Mouse (Mus musculus): ENCODE results near the gene Myh9. TPM values are rescaled to one million over a fixed set of nuclear protein-coding genes. Genes with fewer than 3 reads are reported as not detected.

Gene Myh9
- polyA plus RNA-seq, 1 experiment from 2014 or later, result 36.8 TPM

DNA sequence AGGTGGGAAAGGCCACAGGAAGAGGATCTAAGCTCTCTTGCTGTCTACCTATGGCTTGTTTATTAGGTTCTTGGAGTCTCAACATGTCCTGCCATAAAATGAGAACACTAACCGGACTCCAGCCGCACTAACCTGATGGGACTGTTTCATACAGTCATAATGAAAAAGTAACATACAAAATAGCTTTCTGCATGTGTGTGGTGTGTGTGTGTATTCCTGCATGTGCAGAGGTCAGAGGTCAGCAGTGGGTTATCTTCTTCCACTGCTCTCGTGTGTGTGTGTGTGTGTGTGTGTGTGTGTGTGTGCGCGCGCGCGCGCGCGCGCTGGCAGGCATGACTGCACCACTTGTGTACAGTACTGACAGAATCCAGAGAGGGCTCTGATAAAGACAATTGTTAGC, 13.7 kb downstream of the Myh9 start:
- H3K36me3 ChIP-seq (replicated peaks), result peaks cover 38% of the 10 kb centered on the region
- H3K27ac ChIP-seq, result peak overlapping the region; percentile 80
- no peaks in the 10 kb centered on the region for H3K27me3 ChIP-seq (ENCODE audit: poor library complexity, severe bottlenecking)
- WGBS, result 91% methylated on average over 12 of the region's 12 CpGs
- no peak overlapping the region for H3K4me3 ChIP-seq
- peaks cover 61% of the 10 kb centered on the region for H3K4me1 ChIP-seq
- H3K9me3 ChIP-seq, result no peaks in the 10 kb centered on the region
- DNase-seq (ENCODE audit: extremely low spot score, low spot score), result no peak

DNA sequence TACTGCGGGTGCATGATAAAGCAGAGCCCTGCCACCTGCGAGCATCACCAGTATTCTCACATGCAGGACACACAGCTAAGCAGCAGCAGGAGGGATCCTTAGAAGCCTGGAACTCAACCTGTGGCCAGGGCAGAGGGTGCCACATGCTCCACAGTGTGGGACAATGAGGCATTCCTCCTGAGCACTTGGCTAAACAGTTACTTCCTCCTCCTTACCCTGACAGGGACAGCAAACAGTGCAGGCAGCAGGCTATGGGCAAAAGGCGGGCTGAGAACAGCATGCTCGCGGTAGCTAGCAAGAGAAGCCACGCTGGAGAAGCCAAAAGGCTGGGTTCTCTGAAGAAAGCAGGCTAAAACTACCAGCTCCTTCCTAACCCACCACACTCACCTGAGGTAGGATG, 14.2 kb downstream of the Myh9 start:
- no peak for DNase-seq (ENCODE audit: extremely low spot score, low spot score)
- no peaks in the 10 kb centered on the region for H3K9me3 ChIP-seq
- WGBS, result 18% methylated on average over 6 of the region's 6 CpGs
- H3K27ac ChIP-seq, result peak overlapping the region; percentile 80
- peaks cover 37% of the 10 kb centered on the region for H3K36me3 ChIP-seq (replicated peaks)
- H3K27me3 ChIP-seq (ENCODE audit: poor library complexity, severe bottlenecking), result no peaks in the 10 kb centered on the region
- H3K4me3 ChIP-seq, result peak overlapping the region; percentile 21; the same call in 1 of the 2 replicates
- H3K4me1 ChIP-seq, result peaks cover 65% of the 10 kb centered on the region

DNA sequence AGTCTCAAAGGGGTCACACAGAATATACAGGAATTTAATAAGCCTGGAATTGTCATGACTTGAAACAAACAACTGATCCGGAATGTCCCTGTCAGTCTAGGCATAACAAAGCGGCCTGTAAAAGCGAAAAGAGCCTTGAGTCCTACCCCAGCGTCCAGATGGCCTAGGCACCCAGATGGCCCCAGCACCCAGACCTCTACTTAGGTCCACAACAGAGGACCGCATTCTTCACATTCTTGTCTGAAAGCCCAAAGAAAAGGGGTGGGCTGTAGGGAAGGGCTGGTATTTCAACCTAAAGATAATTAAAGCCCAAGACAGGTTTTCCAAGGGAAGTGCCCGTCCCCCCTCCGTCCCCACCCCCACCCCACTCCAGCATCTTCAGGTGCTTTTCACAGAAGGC, 14.6 kb downstream of the Myh9 start:
- H3K36me3 ChIP-seq (replicated peaks), result peaks cover 33% of the 10 kb centered on the region
- peak overlapping the region; percentile 21; the same call in 1 of the 2 replicates for H3K4me3 ChIP-seq
- H3K4me1 ChIP-seq, result peaks cover 67% of the 10 kb centered on the region
- peak; percentile 41 for DNase-seq (ENCODE audit: extremely low spot score, low spot score)
- H3K27ac ChIP-seq, result peak overlapping the region; percentile 80
- 10% methylated on average over 7 of the region's 7 CpGs for WGBS
- no peaks in the 10 kb centered on the region for H3K9me3 ChIP-seq
- no peaks in the 10 kb centered on the region for H3K27me3 ChIP-seq (ENCODE audit: poor library complexity, severe bottlenecking)

DNA sequence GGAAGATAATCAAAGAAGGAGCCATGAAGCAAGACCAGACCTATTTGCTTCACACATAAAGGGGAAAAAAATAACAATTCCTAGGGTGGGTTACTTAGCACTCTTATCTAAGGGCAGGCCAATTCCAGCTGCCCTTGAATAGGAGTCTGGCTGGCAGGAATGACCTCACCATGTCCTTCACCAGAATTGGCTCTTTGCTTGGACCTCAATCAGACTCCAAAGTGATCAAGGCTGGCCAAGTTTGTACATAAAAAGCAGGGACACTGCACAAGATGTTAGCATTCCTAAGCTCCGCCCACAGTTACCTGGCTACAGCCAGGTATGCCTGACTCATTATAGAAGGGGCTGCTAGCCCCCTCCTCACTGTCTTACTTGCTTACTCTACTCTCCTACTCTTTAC, 16.6 kb downstream of the Myh9 start:
- Histone ChIP-seq H3K27ac (no peak overlapping the region), H3K27me3 (ENCODE audit: poor library complexity, severe bottlenecking) (no peaks in the 10 kb centered on the region), H3K36me3 (replicated peaks) (peaks cover 14% of the 10 kb centered on the region), H3K9me3 (no peaks in the 10 kb centered on the region), H3K4me3 (no peak overlapping the region), H3K4me1 (peaks cover 77% of the 10 kb centered on the region)
- WGBS, result 100% methylated on average over 1 of the region's 1 CpGs
- no peak for DNase-seq (ENCODE audit: extremely low spot score, low spot score)

DNA sequence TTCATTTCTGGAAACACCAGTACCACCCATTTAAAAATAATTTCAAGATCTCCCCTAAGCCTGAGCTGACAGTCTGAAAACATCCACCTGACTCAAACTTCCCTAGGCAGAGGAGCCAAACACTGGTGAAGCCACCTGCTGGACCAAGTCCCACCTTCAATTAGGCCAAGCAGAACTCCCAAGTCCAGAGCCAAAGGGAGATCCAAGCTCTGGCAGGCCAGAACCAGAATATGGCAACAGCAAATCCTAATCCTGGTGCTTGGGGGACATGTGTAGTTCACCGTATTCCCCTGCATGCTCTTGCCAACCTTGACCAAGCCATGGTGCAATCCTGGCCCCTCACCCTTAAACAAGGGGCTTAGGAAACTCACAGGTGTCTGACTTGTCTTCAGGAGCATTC, 17.7 kb downstream of the Myh9 start:
- H3K27me3 ChIP-seq (ENCODE audit: poor library complexity, severe bottlenecking), result no peaks in the 10 kb centered on the region
- H3K9me3 ChIP-seq, result no peaks in the 10 kb centered on the region
- 93% methylated on average over 1 of the region's 1 CpGs for WGBS
- no peak for DNase-seq (ENCODE audit: extremely low spot score, low spot score)
- no peak overlapping the region for H3K4me3 ChIP-seq
- H3K27ac ChIP-seq, result no peak overlapping the region; the same call in 1 of the 2 replicates
- H3K4me1 ChIP-seq, result peaks cover 75% of the 10 kb centered on the region
- H3K36me3 ChIP-seq (replicated peaks), result peaks cover 6% of the 10 kb centered on the region

DNA sequence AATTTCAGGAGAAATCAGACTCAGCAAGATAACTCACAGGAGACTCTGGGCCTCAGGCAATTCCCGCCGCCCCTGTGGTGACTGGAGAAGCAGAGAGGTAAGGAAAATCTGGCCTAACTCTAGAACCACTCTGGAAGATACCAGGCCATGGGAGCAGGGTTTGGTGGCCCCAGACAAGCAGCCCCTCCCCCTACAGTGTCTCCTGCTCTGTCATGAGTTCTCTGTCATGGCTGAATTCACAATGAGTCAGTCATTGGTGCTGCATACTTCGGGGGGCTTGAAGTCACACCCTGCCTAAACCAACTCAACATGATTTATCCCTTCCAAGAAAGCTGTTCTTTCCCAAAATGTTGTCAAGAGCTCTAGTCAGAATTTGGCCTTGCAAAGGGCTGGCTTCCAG, 18.3 kb downstream of the Myh9 start:
- no peaks in the 10 kb centered on the region for H3K9me3 ChIP-seq
- H3K27me3 ChIP-seq (ENCODE audit: poor library complexity, severe bottlenecking), result no peaks in the 10 kb centered on the region
- peaks cover 74% of the 10 kb centered on the region for H3K4me1 ChIP-seq
- WGBS, result 77% methylated on average over 3 of the region's 3 CpGs
- DNase-seq (ENCODE audit: extremely low spot score, low spot score), result no peak
- H3K36me3 ChIP-seq (replicated peaks), result no peaks in the 10 kb centered on the region; the same call in none of the 2 replicates
- no peak overlapping the region for H3K4me3 ChIP-seq
- H3K27ac ChIP-seq, result peak overlapping the region; percentile 48; the same call in 1 of the 2 replicates

DNA sequence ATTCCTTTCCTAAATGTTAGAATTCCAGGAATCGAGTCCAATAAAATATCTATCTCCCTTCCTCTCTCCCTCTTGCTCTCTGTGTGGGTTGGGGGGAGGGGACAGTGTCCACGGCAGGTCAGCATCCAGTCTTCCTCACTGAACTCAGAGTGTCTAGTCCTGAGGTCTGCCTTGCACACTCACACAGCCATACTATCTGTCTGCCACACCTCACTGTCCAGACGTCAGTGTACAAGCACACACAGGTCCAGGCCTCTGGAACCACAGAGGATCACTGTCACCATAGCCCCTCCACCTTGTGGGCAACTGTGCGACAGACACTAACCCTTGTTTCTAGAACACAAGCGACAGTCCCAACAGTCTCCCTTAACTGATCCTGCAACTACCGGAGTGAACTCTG, 18.8 kb downstream of the Myh9 start:
- 72% methylated on average over 6 of the region's 6 CpGs for WGBS
- peak overlapping the region; percentile 48; the same call in 1 of the 2 replicates for H3K27ac ChIP-seq
- H3K36me3 ChIP-seq (replicated peaks), result no peaks in the 10 kb centered on the region; the same call in none of the 2 replicates

DNA sequence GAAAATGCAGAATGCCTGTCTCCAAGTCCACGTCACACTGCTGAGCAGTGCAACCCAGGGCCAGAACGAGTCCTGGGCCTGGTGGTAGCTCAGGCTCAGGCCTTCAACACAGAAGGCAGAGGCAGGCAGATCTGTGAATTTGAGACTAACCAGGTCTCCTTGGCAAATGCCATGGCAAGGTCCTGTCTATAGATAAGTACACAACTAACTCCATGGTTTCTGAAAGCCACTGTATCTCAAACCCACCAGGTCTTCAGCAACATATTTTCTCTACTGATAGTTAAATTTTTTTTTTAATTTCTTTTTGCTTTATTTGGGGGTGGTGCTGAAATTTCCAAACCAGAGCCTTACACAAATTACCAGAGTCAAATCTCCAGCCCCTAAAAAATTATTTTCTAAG, 19.3 kb downstream of the Myh9 start:
- Histone ChIP-seq H3K9me3 (no peaks in the 10 kb centered on the region), H3K27me3 (ENCODE audit: poor library complexity, severe bottlenecking) (no peaks in the 10 kb centered on the region), H3K36me3 (replicated peaks) (no peaks in the 10 kb centered on the region; the same call in none of the 2 replicates), H3K4me1 (peaks cover 75% of the 10 kb centered on the region), H3K27ac (no peak overlapping the region), H3K4me3 (no peak overlapping the region)
- WGBS, result 63% methylated on average over 2 of the region's 2 CpGs
- DNase-seq (ENCODE audit: extremely low spot score, low spot score), result no peak

More for the DNA sequence above, 18.8 kb downstream of the Myh9 start:
- H3K4me3 ChIP-seq, result no peak overlapping the region
- H3K9me3 ChIP-seq, result no peaks in the 10 kb centered on the region
- no peaks in the 10 kb centered on the region for H3K27me3 ChIP-seq (ENCODE audit: poor library complexity, severe bottlenecking)
- DNase-seq (ENCODE audit: extremely low spot score, low spot score), result no peak
- peaks cover 75% of the 10 kb centered on the region for H3K4me1 ChIP-seq

DNA sequence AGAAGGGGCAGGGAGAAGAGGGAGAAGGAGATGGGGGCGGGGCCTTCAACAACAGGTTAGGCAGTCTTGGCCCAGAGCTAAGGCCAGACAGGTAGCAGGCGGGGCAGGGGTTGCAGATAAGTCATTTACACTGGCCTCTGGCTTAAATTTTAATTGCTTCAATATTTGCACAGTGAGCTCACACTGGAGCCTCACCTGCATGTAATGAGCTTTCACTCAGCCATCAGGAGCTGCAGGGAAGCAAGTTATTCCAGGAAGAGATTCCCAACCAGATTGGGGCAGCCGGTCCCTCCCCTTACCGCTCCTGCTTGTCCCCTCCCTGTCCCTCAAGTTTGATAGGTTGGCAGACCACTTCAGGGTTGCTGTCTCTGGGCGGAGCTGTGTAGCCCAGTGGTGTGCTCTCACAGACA, 19.9 kb downstream of the Myh9 start:
- peak overlapping the region; percentile 45; the same call in 1 of the 2 replicates for H3K27ac ChIP-seq
- no peaks in the 10 kb centered on the region for H3K9me3 ChIP-seq
- H3K4me1 ChIP-seq, result peaks cover 75% of the 10 kb centered on the region
- no peak overlapping the region for H3K4me3 ChIP-seq
- WGBS, result 44% methylated on average over 5 of the region's 5 CpGs
- H3K36me3 ChIP-seq (replicated peaks), result no peaks in the 10 kb centered on the region; the same call in none of the 2 replicates
- DNase-seq (ENCODE audit: extremely low spot score, low spot score), result no peak
- no peaks in the 10 kb centered on the region for H3K27me3 ChIP-seq (ENCODE audit: poor library complexity, severe bottlenecking)

DNA sequence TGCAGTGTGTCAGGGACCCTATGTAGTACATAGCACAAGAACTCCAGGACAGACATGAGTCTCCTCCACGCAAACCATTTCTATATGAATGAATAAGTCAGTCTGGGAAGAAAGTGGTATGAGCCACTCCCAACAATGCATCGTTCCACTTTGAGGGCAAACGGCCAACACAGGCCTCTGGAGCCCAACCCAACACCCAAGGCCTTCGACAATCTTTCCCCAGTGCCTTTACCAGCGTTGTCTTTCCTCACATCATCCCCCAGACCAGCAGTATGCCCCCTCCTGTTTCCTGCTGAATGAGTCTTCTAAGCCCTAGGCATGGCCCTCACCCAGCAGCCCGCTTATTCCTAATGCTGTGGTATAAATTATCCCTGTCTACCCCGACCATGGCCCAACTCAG, 20.6 kb downstream of the Myh9 start:
- Histone ChIP-seq H3K27ac (peak overlapping the region; percentile 45), H3K4me3 (no peak overlapping the region), H3K4me1 (peaks cover 76% of the 10 kb centered on the region), H3K36me3 (replicated peaks) (no peaks in the 10 kb centered on the region; the same call in none of the 2 replicates), H3K9me3 (no peaks in the 10 kb centered on the region), H3K27me3 (ENCODE audit: poor library complexity, severe bottlenecking) (no peaks in the 10 kb centered on the region)
- WGBS, result 84% methylated on average over 7 of the region's 7 CpGs
- no peak for DNase-seq (ENCODE audit: extremely low spot score, low spot score)

DNA sequence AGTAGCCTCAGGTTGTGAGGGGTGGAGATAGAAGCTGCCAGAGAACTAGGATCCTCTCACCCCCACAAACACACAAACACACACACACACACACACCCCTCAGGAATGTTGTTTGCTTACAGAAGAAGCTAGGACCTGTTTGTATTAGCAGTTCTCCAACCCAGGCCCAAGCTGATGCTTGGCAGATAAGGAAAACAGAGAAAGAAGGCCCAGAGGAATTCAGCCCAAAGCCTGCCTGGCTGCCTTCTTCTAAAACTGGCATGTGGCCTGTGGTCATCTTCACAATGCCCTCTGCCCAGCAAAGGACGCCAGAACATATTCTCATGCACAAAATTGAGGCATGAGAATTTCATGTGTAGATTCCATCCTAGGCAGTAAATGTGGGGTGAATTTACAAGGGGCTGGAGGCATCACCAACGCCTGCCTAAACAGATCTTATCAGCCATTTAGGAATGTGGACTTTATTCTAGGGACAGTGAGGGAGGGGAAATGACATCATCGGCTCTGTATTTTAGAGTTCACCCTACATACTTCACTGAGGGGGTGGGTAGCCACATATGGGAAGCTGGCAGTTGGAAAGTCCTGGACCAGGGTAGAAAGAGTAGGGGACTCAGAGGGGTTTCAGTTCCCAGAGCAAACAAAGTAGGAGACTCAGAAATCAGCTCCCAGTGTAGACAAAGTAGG, 21.4 kb downstream of the Myh9 start:
- no peak overlapping the region for H3K4me3 ChIP-seq
- no peak for DNase-seq (ENCODE audit: extremely low spot score, low spot score)
- WGBS, result 83% methylated on average over 3 of the region's 3 CpGs
- H3K9me3 ChIP-seq, result no peaks in the 10 kb centered on the region
- H3K36me3 ChIP-seq (replicated peaks), result no peaks in the 10 kb centered on the region; the same call in none of the 2 replicates
- H3K4me1 ChIP-seq, result peaks cover 82% of the 10 kb centered on the region
- H3K27ac ChIP-seq, result peak overlapping the region; percentile 45
- H3K27me3 ChIP-seq (ENCODE audit: poor library complexity, severe bottlenecking), result no peaks in the 10 kb centered on the region

DNA sequence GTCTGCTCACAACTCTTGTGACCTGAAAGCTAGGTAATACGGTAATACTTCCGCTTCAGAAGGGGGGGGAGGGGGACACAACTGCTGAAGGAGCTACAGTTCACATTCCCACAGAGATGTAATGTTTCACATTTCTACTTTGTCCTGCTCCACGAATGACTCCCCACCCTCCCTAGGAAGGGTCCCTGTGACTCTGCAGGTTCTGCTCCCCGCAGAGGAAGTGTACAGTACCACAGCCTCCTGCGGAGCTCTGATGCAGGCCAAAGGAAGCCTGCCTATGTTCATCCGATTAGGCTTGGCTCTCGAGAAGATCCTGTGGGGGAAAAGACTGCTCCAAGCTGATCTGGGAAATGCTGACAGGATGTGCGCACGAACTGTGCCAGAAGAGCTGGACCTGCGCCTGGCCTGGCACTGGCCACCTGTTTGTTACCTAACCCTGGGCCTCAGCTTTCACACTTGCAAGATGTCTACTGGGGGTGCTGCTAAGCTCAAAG, 22.0 kb downstream of the Myh9 start:
- H3K4me1 ChIP-seq, result peaks cover 88% of the 10 kb centered on the region
- H3K9me3 ChIP-seq, result no peaks in the 10 kb centered on the region
- H3K27me3 ChIP-seq (ENCODE audit: poor library complexity, severe bottlenecking), result no peaks in the 10 kb centered on the region
- 80% methylated on average over 10 of the region's 10 CpGs for WGBS
- no peaks in the 10 kb centered on the region; the same call in none of the 2 replicates for H3K36me3 ChIP-seq (replicated peaks)
- H3K27ac ChIP-seq, result peak overlapping the region; percentile 45
- no peak for DNase-seq (ENCODE audit: extremely low spot score, low spot score)
- H3K4me3 ChIP-seq, result no peak overlapping the region

DNA sequence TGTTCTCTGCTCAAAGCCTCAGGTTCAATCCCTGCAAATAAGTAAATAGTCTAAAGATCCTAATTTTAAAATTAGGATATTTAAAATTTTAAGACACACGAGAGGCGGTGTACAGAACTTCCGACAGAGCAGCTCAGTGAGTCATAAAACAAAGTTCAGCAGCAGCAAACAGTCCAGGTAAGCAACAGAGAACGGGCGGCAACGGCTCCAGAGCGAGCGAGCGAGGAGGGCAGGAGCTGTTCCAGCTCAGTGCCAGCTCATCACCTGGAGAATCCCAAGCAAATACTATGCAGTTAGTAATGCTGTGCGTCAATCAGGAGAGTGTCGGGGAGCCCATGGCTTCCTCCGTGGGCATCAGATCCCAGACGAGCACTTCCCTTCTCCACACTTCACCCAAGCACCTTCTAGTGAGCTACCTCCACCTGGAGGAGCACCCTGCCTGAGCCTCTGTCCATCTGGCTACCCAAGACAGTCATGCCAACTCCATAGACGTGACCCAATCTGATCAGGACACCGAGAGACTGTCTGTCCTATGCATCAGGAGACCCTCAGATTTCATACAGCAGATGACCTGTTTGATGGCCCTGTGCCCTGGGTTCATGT, 23.3 kb downstream of the Myh9 start:
- WGBS, result 89% methylated on average over 15 of the region's 15 CpGs
- peaks cover 93% of the 10 kb centered on the region for H3K4me1 ChIP-seq
- DNase-seq (ENCODE audit: extremely low spot score, low spot score), result no peak

More for the DNA sequence above, 23.3 kb downstream of the Myh9 start:
- Histone ChIP-seq H3K27ac (peak overlapping the region; percentile 40; the same call in 1 of the 2 replicates), H3K9me3 (no peaks in the 10 kb centered on the region), H3K36me3 (replicated peaks) (peaks cover under 1% of the 10 kb centered on the region), H3K4me3 (no peak overlapping the region), H3K27me3 (ENCODE audit: poor library complexity, severe bottlenecking) (no peaks in the 10 kb centered on the region)

All from forebrain, embryonic 10.5 days (tissue).